Mouse (Mus musculus): ENCODE results near the gene Slc25a22.
A peak's percentile ranks its signal among the peaks of the same experiment; 100 is the strongest.

Slc25a22 gene

DNA sequence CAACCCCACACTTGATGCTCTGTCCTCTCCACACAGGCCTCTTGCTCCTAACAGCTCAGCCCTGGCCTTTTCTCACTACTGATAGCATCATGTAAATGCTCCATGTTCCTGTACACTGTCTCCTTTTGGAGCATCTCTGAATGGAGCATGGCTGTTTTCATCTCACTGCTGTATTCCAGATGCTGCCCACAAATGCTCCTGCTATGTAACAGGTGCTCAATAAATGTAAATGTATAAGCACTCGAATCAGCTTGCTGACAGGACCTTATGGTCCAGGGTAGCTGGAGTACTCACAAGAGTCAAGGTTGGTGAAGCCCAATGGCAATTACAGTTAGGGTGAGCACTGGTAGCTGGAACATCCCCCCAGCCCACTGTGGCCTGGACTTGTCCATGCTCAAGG lies 33.5 kb upstream of the Slc25a22 start:
- DNase-seq, result no peak

DNA sequence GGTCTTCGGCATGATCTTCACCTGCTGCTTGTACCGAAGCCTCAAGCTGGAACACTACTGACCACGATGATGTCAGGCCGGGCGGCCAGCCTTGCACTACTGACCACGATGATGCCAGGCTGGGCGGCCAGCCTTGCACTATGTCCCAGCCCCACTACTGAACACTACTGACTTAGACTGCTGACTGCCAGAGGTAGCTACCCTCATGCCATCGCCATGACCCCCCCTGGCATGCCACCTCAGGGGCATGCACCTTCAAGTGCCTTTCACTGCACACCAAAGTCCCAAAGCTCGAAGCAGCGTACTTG lies 32.9 kb upstream of the Slc25a22 start:
- DNase-seq, result peak in 1 of 2 experiments; percentile 4

DNA sequence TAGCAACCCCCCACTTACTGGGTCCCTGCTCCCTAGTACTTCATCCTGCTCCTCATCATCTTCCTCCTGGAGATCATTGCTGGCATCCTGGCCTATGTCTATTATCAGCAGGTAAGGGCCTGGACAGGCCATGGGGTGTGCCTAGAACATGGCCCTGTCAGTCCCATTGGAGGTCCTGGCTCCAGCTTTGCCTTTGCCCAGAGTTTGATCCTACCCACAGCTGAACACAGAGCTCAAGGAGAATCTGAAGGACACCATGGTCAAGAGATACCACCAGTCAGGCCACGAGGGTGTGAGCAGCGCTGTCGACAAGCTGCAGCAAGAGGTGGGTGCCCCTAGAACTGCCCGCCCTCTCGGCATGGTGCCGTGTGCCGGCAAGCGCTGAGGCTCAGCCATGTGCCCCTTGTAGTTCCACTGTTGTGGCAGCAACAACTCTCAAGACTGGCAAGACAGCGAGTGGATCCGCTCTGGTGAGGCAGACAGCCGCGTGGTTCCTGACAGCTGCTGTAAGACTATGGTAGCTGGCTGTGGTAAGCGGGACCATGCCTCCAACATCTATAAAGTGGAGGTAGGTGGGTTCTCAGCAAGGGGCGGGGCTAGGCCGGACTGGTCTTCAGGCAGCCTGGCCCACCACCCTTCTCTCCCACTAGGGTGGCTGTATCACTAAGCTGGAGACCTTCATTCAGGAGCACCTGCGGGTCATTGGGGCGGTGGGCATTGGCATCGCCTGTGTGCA lies 32.4 kb upstream of the Slc25a22 start:
- peak; percentile 19 to 22 for DNase-seq

DNA sequence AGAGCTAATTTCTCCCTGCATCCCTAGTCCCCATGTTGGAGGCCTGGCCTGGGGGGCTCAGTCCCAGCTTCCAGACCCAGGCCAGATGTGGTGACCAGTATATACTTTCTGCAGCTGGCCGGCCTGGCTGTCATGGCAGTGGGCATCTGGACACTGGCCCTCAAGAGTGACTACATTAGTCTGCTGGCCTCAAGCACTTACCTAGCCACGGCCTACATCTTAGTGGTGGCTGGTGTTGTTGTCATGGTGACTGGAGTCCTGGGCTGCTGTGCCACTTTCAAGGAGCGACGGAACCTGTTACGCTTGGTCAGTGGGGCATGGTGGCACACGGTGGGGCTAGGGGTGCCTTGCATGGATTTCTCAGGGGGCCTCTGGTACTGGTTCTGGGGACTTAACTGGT lies 31.7 kb upstream of the Slc25a22 start:
- DNase-seq, result no peak

DNA sequence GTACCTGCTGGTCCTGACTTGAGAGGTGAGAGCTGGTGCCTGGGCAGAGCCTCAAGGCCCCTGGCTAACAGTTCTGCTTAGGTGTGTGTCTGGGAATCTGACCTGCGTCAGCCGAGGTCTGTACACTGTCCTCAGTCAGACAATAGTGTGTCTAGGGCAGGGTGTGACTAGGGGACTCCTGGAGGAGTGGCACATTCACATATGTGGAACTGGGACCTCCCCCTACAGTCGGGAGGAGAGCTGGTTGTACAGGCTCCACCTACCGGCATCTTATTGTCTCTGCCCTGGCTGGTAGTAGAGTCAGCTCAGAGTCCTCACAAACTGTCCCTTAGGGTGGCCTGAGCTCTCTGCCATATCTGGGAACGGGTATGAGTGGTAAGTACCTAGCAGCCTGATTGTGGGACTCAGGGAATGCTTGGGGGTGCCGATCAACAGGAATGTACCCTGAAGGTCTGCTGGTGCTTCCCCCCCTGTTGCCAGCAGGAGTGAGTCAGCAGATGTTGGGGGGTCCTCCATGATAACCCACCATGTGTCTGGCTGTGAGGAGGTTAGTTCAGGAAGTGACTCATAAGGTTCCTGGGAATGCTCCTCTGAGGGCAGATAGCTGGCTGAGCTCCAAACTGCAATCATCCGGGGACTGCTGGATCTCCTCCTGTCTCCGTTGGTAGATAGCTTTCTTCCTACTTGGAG lies 31.0 kb upstream of the Slc25a22 start:
- DNase-seq, result peak; percentile 56 to 69

DNA sequence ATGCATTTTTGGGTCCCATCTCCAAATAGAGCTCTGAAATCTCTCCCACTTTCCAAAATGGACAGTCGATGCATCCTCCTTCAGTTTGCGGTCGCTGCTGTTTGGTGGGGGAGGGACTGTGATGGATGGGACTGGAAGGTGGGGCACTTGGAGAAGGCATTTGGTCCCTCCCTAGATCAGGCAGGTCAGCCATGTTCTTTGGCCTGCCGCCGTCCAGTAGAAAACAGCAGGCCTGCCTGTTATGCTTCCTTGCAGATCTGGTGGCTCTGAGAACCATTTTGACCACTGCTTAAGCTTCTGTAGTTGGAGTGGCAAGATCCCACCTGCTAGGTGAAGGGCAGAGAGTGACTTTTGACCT lies 30.5 kb upstream of the Slc25a22 start:
- DNase-seq, result no peak

DNA sequence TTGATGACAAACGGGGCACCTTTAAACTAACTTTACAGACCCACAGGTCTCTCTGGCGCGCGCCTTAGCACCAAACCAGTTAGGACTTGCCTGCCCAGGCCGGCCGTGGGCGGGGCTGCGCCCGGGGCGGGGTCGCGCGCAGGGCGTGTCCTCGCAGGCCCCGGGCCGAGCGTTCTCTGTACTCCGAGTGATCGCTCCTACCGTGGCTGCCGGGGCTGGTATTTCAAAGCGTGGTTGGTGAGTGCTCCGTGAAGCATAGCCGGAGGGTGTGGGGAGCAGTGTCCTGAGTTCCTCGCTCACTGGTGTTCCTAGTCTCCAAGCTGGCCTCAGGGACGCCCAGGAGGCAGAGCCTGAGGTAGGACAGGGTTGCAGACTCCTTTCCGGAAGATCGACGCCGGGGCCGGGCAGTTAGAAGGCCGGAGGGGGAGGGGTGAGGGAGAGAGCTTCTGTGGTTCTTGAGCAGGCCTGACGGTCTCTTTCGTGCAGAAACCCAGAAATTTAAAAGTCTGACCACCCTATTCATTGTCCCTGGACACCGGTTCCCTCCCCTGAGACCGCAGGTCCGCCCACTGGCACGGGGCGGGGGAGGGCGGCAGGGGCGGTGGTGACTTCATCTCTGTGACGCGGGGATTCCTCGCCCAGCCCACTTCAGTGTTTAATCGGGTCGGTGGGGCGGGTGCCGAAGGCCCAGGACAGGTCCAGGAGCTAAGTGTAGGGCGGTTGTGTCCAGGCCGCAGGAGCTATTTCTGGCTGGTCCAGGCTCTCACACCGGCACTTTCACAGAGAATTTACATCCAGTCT lies 29.7 kb upstream of the Slc25a22 start, which contains the start of gene Cd151:
Cd151 (plus strand) TSS at position 163 of the 801 bp plus-strand sequence.
- DNase-seq, result peak; percentile 74 to 82

DNA sequence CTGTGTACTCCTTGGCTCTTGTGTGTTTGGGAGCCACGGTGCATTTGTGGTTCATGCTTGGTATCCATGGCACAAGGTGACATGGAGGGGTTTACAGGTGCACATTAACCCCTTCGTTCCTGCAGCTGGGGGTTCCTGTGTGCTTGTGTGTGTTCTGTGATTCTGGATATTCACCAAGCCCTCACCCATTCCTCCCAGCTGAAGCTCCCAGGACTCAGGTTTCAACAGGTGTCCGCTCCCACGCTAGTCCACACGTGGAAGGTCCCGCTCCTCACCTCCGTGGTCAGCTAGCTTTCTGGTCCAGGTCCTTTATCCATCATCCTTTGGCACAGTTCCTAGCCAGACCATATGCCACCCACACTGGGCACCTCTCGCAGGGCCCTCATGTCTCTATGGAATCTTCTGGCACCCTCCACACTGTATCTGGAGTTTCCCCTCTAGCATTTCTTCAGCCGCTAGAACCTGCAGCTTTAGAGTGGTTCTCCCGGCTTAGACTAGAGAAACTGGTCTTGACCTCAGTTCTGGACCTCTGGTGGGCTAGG lies 29.0 kb upstream of the Slc25a22 start:
- DNase-seq, result peak; percentile 35 to 36

DNA sequence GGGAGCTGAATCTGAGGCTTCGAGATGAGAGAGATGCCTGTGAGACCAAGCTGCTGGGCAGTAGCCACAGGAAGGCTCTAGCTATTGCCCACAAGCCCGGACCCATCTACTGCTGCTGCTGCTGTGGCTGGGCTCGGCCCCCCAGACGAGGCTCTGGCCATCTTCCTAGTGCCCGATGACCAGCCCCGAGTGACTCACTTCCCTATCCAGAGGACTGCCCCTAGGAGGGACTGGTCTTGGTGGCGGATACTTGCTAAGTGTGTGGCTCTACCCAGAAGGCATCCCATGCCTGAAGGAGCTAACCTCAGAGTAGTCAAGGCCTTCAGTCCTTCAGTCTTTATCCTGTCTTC lies 28.3 kb upstream of the Slc25a22 start:
- DNase-seq, result peak in 1 of 2 experiments; percentile 25

DNA sequence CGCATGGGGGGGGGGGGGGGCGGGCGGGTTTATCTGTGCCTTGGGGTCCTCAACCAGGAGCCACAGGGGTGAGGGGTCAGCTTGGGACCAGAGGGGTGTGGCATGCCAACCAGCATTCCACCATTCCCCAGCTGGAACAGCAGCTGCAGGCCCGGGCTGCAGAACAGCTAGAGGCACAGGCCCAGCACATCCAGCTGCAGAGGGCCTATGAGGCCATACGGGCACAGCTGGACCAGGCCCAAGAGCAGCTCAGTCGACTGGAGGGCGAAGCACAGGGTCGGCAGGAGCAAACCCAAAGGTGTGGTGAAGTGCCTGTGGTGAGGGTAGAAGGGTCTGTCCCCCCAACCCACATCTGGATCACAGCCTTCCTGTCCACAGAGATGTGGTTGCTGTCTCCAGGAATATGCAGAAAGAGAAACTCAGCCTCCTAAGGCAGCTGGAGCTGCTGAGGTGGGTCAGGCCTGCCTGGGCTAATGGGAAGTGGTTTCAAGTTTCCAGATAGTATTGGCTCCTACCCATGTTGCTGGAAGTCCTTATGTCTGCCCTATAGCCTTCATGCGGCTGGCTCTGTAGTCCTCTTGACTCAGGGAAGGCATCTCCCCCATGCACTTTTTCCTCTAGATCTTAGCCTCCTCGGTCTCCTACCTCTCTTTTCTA lies 27.8 kb upstream of the Slc25a22 start:
- peak; percentile 13 to 22 for DNase-seq

DNA sequence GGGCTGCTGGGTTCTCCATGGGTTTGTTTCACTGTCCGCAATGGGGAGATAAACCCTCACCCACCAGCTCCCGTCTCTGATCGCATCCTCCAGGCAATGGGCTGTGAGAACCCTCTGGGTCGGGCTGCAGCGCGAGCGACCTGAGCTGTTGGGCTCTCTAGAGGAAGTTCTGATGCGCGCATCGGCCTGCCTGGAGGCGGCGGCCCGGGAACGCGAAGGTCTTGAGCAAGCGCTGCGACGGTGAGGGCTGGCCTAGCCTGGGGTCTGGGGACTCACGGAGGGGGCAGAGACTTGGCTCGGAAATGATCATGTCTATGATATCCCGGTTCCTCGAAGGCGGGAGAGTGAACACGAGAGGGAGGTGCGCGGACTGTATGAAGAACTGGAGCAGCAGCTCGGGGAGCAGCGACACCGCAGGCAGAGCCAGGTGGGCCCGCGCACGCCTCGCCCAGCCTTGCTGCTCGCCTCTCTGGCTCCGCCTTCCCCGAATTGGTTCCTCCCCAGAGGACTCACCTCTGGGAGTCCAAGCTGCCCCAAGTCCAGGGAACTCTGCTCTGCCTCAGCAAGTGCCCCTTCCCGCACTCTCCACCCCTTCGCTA lies 27.0 kb upstream of the Slc25a22 start:
- DNase-seq, result peak; percentile 23 to 32

DNA sequence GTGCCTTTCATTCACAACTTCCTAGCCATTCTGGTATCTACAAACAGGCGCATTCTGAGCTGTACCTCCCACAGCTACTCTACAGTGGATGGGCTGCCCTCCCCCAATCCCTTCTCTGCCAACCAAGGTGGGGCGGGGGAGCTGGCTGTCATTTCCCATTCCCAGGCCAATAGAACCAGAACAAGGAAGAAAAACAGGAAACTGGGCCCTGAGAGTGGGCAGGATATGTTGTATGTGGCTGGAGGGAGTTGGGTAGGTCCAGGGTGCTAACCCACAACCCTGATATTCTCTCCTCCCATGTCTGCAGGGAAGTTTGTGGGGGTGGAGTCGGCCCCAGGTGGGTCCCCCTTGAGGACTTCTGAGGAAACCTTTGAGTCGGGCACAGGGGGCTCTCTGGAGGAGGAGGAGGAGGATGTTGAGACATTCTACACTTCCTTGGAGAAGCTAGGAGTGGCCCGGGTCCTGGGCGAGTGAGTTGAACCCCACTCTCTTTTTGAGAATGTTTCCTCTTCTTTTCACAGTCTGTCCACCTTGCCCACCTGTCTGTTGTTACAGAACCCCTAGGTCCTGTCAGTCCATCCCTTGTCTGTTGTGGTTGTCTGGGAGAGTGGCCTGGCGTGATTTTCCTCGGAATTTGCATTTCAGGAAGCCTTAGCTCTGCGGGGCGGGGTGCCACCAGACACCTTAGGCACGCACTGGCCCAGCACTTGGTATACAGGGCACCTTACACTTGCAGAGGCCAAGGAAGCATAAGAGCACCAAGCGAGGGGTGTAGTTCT lies 26.3 kb upstream of the Slc25a22 start:
- peak; percentile 9 to 13 for DNase-seq

DNA sequence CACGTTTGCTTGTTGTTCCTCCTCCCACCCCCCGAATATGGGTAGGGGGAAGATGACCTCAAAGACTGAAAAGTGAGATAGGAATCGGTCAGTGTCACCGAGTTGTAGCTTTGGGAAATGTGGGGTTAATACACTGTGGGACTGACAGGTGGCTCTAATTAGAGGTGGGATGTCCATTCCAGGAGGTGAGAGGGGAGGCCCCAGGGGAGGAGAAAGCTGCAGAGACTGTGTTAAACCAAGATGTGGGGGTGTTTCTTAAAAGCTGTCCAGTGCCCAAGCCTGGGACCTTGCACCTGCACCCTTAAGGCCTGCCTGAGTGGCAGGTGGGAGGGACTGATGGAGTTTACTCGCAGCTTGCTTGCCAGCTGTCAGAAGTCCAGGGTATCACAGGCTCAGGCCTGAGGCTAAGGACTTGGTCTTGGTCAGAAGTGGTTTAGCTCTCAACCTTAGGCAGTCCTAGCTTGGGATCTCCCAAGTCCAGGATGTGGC lies 24.7 kb upstream of the Slc25a22 start:
- DNase-seq, result peak; percentile 33 to 38

DNA sequence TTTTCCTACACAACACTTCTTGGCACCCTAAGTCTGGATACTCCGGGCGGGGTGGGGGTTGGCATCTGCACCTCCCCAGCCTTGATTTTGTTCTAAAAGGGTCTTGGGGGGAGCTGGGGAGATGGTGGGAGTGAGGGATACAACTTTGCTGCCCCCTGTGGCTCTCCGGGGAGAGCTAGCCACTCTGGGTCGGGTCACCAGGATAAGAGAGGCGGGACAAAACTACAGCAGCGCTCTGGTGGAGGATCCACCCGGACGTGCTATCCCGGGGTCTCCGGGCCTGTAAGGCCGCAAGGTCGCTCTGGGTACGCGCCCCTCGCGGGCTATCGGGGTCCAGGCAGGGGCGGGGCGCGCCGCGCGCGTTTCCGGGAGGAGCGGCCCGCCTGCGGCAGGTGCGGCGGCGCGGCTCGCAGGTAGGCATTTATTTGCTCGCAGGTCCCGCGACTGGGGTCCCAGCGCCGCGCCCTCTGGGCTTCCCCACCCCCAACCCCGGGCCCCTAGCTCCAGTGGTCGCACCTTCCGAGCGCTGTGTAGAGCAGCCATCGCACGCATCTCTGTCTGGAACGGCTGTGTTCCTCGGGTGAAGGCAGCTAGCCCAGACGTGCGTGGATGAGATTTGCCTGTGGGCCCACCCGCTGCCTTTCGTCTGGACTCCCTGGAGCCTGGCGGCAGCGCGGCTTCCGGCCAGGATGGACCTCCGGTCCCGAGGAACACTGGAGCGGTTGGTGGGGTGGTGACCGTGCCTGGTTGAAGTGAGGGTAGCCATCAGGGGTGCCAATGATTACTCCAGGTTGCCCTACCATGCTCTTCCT lies 24.0 kb upstream of the Slc25a22 start:
- peak; percentile 34 to 44 for DNase-seq

DNA sequence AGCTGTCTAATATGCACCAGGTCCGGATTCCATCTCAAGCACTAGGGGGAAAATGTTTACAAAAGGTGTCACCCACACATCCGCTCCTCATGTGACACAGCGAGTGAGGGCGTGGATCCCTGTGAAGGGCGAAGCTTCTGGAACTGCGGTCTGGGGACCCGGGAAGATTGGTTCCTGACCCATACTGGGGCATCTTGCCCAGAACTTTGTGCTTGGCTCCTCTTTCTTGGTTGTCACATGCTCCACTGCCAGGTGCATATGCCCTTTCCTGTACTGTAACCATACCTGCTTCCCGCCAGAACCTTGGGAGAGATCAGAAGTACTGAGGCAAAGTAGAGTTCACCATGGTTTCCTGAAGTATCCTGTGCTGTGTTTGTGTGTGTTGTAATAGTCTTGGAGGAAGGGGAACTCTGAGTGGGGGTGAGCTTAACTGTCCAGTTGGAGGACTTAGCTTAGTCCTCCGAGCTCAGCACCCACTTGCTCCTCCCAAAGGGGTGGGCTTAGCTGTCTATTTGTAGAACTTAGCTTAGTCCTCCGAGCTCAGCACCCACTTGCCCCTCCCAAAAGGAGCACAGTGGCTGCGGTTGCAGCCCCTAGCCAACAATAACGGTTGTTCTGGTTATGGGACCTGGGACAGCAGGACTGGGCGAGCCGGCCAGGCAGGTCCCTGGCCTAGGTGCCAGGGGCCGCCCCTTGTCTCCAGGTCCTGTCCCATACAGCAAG lies 22.9 kb upstream of the Slc25a22 start, which contains the start of gene Cracr2b:
Cracr2b (plus strand) TSS at position 704 of the 723 bp plus-strand sequence.
- DNase-seq, result peak; percentile 38 to 48

DNA sequence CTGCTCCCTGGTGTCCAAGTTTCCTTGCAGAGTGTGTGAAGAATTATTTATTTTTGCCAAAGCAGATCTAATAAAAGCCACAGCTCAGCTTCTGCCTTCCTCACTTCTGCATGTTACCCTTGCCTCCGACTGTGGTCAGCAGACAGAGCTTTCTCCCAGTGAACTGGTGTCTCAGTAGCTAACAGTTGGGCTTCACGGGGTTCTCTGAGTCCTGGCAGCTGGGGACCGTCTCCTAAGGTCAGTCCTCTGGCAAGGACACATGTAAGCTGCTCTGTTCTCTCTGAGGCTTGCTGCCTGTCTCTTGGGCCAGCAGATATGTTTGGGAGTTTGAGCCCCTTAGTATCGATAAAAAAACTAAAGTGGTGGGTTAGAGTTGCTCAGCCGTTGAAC lies 22.3 kb upstream of the Slc25a22 start:
- DNase-seq, result peak in 1 of 2 experiments; percentile 41

DNA sequence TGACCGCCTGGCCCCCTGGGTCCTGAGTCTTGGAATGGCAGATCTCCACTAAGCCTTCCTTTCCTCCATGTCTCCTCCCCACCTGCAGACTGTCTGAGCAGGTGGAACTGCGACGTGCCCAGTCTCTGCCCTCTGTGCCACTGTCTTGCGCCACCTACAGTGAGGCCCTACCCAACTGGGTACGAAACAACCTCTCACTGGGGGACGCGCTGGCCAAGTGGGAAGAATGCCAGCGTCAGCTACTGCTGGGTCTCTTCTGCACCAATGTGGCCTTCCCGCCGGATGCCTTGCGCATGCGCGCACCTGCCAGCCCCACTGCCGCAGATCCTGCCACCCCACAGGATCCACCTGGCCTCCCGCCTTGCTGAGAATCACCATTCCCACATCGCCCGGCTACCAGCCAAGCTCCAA lies 21.6 kb upstream of the Slc25a22 start:
- peak; percentile 76 to 81 for DNase-seq

DNA sequence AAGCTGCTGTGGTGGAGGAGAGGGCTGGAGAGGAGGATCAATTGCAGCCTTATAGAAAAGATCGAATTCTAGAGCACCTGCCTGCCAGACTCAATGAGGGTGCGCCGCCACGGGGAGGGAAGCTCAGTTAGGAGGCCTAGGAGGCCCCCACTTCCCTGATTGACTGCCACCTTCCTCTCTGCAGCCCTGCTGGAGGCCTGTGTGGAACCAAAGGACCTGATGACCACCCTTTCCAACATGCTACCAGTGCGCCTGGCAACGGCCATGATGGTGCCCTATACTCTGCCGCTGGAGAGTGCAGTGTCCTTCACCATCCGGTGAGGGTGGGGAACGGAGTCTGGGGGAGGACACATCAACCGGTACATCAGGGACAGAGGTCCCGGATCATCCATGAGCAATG lies 21.0 kb upstream of the Slc25a22 start:
- no peak for DNase-seq

DNA sequence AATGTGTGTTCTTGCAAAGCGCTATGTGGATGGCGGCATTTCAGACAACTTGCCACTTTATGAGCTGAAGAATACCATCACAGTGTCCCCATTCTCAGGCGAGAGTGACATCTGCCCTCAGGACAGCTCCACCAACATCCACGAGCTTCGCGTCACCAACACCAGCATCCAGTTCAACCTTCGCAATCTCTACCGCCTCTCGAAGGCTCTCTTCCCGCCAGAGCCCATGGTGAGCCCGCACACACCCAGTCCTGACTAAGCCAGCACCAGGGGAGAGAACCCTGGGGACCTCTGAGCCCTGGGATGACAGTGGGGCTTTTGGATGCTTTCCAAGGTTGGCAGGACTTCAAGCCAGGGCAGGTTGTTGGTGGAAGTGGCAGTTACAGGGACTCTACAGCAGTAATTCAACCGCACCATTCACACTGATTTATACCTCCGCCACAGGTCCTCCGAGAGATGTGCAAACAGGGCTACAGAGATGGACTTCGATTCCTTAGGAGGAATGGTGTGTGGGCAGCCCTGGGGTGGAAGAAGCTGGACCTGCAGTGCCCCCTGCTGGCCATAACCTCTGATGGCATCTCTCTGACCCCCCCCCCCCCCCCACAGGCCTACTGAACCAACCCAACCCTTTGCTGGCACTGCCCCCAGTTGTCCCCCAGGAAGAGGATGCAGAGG lies 20.4 kb upstream of the Slc25a22 start:
- DNase-seq, result peak; percentile 59 to 74
